Mouse (Mus musculus) lung, postnatal 4 days (tissue): ENCODE data around the gene Akirin1.

Source experiments
- DNase-seq, 2 experiments: peaks; one replicate each; pipeline ENCODE4 v3.0.0; 2021

The Akirin1 gene

DNA sequence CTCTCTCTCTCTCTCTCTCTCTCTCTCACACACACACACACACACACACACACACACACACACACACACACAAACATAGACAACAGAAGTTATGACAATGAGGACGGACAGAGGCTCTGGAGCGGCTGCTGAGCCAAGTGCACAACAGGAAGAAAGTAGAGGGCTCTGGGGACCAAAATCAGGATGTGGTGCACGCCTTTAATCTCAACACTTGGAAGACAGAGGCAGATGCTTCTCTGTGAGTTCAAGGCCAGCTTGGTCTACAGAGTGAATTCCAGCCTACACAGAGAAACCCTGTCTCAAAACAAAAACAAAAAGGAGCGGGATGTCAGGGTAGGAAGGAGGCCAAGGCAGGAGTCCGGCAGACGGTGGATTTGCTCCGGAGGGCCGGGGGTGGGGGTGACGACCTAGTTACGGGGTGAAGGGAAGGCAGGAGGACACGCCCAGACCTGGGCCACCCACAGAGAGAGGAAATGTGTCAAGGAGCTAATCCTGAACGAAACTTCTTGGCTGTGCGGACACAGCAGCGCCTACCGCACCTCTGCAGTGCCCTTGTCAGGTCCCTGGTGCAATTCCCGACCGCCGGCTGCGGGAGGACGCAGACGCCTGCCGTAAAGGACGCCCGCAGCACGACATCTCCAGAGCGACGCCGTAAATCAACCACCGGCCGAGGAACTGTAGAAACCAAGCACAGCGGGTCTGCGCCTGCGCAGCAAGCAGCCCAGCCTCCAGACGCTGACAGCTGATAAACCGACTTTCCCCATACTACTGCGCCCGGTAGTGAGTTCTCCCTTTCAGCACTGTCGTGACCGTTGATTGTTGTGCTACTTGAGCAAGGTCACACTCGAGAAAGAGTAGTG lies 32.3 kb downstream of the Akirin1 start, which contains the start of gene Ndufs5:
TSS of gene Ndufs5 (minus strand) at position 629 of the 860 bp plus-strand sequence.
- peak; percentile 98 for DNase-seq

DNA sequence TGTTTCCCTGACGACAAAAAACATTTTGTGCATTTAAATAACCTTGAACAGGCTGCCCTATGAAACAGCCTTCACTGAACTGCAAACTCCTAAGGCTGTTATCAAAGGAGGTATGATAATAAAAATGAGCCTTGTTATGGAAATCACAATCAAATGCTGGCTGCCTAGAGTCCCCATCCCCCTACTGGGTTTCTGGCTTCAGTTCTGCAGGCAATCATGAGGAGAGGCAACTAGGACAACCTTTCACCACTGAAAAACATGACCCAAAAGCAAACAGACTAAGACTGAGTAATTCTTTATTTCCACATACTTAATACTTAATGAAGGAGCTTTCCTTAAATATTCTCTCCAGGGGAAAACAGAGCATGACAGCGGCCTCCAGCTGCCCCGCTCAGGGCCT lies 37.7 kb downstream of the Akirin1 start:
- DNase-seq = no peak

DNA sequence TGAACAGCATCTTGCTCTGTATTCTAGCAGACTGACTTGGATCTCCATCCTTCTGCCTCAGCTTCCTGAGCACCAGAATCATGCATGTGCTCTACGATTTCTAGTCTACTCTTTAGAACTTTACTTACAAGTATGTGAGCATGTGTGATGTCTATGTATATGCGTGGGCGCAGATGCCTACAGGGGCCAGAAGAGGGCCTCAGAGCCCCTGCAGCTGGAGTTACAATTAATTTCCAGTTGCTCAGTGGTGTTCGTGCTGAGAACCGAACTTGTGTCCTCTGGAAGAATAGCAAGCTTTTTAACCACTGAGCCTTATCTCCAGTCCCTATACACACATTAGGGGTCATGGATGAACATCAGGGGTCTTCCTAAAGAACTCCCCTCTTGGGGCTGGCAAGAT lies 42.8 kb downstream of the Akirin1 start:
- DNase-seq = no peak

DNA sequence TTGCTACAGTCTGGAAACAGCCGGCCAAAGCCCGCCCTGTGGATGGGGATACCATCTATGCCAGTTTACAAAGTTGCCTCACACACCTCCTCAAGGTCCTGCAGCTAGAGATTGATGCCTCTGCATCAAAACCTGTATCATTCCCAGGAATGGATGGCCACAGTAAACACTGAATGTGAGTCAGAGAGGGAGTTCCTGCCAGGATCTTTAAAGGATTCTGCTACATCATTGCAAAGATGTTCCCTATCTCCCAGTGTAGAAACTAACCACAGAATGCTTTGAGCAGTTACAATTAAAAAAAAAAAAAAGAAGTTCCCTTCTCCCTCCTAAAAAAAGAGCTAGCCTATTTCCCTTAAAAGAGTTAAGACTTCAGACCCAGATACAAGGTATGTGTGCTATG lies 44.8 kb downstream of the Akirin1 start:
- no peak for DNase-seq

DNA sequence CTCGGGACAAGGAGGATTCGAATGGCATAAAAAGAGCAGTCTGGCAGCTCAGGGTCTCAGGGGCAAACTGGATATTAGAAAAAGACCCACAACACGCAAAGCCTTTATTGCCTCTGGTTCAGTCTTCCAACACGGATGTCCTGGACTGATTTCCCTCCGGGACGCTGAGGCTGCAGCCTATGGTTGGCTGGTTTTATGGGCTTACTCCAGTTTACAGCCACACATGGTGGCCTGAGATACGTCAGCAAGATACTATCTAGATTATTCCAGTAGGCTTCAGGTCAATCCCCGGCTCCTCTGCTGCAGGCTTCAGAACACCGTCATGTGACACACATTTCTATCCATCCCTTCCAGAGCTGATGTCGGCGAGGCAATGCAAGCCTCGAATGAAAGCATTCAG lies 56.8 kb downstream of the Akirin1 start:
- no peak for DNase-seq

DNA sequence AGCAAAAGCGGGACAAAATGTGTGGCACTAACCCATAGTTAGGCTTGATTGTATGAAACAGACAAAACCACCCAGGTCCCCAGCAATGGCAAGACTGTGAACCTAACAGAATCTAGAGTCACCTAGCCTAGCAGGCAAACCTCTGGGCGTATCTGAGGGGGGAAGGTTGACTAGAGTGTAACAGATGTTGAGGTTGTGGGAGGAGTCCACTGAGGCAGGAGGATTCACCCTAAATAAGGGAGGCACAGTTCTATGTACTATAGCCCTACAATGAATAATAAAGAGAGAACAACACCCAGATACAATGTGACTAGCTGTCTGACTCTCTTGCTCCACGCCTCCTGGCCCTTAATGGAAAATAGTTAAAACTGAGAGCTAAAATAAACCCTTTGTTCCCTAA lies 58.1 kb downstream of the Akirin1 start:
- DNase-seq = no peak

DNA sequence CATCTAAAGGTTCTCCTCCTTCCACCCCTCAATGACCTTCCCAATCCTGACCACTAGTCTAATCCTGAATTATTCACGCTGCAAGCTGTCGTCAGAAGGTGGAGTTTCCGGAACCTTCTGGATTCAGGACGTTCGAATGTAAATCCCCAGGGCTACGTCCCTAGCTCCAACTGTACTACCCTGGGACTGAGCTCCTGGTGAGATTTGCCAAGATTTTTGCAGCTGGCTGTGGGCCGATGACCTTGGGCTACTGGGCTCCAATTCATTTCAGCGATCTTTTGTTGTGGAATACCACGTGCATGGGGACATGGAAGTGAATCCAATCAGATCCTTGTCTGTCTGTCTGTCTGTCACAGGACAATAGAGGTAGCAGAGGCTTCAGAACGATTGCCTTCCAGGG lies 59.8 kb downstream of the Akirin1 start:
- no peak for DNase-seq

DNA sequence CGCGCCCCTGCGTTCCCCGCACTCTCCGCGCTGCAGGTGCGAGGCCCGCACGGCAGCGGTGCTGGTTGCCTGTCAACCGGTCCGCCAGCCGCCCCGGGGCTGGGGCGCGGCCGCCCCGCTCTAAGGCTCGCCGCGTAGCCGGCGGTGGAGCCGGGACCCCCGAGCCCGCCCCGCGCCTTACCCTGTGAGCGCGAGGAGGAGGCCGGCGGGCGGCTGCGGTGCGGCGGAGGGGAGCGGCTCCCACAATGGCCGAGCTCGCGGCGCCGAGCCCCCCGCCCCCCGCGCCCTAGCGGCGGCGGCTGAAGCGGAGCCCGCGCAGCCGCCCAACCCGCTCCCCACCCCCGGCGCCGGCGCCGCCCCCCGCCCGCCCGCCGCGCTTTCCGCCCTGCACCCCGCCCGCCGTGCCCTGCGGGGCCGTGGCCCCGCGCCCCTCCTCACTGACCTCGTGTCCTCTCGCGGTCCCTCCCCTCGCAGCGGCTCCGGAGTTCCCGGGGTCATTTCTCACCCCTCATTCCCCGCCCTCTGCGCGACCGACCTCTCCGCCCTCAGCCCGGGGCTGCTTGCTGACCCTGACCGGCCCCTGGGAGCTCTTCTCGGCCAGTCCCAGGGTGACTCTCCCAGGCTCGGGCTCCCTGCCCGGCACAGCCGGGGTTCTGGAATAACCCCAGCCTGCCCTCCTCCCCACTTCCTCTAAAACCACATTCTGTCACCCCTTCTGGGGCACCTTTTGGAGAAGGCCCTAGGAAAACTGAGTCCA lies 62.9 kb downstream of the Akirin1 start:
- peak; percentile 46 to 70 for DNase-seq

DNA sequence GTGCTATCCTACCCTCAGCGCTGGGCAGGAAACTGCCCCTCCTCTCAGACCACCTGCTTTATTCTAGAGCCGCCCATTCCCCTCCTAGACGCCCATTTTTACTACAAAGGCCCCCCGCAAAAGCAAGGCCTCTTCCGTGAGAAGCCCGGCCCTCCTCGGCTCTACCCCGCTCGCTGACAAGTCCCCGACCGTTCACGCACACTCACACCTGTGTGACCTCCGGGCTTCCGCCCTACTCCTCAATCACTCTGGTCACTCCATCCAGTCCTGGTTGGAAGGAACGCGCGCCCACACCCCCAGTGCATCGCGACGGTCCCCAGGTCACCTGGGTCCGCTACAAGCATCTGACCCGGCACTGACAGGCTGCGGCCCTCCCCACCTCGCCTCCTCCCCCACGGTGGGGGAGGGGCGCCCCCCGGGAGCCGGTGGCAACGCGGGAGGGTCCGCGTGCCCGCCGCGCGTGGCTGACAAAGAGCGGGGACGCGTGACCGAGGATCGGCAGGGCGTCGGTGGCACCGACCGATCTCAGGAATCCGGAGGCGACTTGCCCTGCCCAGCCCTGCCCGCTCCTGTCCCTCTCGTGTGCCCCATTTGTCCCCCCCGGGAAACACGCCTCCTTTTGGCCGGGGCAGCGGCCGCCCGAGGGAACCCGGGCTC lies 63.6 kb downstream of the Akirin1 start:
- DNase-seq = peak in 1 of 2 experiments; percentile 51

DNA sequence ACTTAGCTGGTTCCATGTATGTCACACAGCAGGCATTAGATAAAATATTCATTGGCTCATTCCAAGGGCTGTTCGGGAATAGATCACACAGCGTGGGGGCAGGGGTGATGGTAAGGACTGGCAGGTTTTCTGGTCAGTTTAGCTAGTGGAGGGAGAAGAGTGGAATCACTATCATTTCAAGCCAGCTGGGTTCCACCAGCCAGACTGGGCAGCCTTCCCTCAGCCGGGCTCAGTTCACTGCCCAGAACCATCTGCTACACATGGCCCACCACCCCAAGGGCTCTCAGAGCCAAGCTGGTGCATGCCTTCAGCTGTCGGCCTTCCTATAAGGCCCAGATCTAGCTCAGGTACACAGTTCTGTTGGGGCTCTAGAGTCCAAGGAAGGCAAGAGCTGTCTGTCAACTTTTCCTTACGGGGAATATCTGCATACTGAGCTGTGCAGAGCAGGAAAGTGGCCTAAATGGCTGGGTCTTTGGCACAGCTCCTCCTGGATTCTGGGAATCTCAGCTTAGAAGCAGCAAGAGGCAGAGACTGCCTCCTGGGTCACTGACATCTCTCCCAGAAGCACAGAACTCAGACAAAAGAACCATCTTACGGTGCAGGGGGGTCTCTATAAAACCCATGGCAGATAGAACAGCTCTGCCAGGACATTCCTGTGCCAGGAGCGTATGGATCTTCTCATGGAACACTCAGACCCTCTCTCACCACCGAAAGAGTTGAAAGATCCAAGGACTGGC lies 64.5 kb downstream of the Akirin1 start:
- no peak for DNase-seq

DNA sequence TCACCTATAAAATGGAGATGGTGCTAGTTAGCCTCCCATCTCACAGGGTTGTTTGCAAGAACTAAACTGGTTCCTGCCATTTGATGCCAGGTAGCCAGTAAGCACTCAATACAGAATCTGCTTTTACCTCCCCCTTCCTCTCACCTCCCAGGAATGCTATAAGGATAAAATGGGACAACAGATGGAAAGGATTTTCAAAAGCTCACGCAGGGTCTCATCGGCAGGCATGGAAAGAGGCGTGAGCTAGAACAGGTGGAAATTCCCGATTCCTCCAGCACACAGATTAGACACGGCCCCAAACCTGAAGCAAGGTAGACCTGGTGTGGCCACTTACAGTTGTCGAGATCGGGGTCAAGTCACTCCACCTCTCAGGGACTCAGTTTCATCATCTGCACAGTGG lies 65.1 kb downstream of the Akirin1 start:
- DNase-seq = no peak
